Mouse (Mus musculus) stomach, postnatal 0 days (tissue): Measurements from ENCODE around the gene Myadm.

Experiments
- CTCF ChIP-seq: IDR thresholded peaks from 2 replicates; pipeline ENCODE4 v1.5.1; 2016; ENCODE audit warnings: antibody characterized with exemption, low read depth, mild to moderate bottlenecking, moderate library complexity
- EP300 ChIP-seq: optimal IDR thresholded peaks from 2 replicates; pipeline ENCODE3; 2016; ENCODE audit warnings: antibody characterized with exemption

- TF ChIP-seq CTCF (peak; percentile 91), EP300 (no peak)
These were observed 41.1 kb downstream of the Myadm start for GRCm38 (mm10) chr7:3329776-3330546.
